Mouse (Mus musculus): ENCODE results near the gene Cyp27a1. TPM values are rescaled to one million over a fixed set of nuclear protein-coding genes. Genes with fewer than 3 reads are reported as not detected.

The Cyp27a1 gene
- total RNA-seq, 1 experiment, result 1.1 TPM

DNA sequence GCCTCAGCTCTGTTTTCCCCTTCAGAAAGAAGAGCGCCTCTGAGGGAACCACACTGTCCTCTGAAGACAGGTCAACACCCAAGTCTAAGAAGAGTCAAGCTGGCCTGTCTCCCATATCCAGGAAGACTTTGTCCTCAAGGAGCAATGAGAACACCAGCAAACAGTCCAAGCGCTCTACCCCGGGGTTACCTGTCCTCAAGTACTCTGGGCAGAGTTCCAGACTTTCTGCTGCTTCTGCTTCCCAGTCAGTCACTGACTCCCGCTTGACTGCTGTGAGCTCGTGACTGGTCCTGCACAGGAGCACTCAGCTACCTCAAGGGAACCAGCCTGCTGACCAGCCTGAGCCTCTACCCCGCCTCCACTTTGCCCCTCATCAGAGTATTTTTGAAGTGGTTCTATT lies 16.0 kb upstream of the Cyp27a1 start:
- Histone ChIP-seq H3K36me3 (ENCODE audit: control insufficient read depth, insufficient read depth, low read length, poor library complexity, severe bottlenecking) (peaks cover 29% of the 10 kb centered on the region), H3K27ac (ENCODE audit: insufficient read depth, low read depth, low read length, poor library complexity, severe bottlenecking) (no peak overlapping the region), H3K4me1 (ENCODE audit: control insufficient read depth in 2 of 2, insufficient read depth in 2 of 2, low read length in 2 of 2, poor library complexity in 1 of 2) (no peaks in the 10 kb centered on the region), H3K9me3 (ENCODE audit: control insufficient read depth, insufficient read depth, low read depth, low read length) (no peaks in the 10 kb centered on the region), H3K9ac (ENCODE audit: insufficient read depth, low read depth, low read length, poor library complexity, severe bottlenecking) (no peak overlapping the region), H3K4me3 (ENCODE audit: insufficient read depth in 1 of 2, low read depth in 1 of 2, low read length in 2 of 2, poor library complexity in 1 of 2, severe bottlenecking in 1 of 2) (no peak overlapping the region)
- TF ChIP-seq MAFK (IDR thresholded peaks at IDR 0.05; ENCODE audit: insufficient read depth, low read depth, low read length) (no peak), HCFC1 (IDR thresholded peaks at IDR 0.05; ENCODE audit: borderline replicate concordance, insufficient read depth, low read length) (no peak), ZC3H11A (IDR thresholded peaks at IDR 0.05; ENCODE audit: borderline replicate concordance, low read depth, low read length) (no peak), ZNF384 (IDR thresholded peaks at IDR 0.05; ENCODE audit: low read depth, low read length) (no peak), CHD2 (IDR thresholded peaks at IDR 0.05; ENCODE audit: low read depth, low read length) (no peak)
- in situ Hi-C loops (cut with MboI; ENCODE audit: low sequenced_read_pairs in 2 of 2, unreplicated experiment in 2 of 2), result no loop called here
- DNase-seq (ENCODE audit: low read depth, low spot score), result no peak

- in situ Hi-C loops (cut with MboI; ENCODE audit: low sequenced_read_pairs in 2 of 2, unreplicated experiment in 2 of 2), result no loop called here
- no peak overlapping the region for H3K9ac ChIP-seq (ENCODE audit: insufficient read depth, low read depth, low read length, poor library complexity, severe bottlenecking)
- no peak overlapping the region for H3K4me3 ChIP-seq (ENCODE audit: insufficient read depth in 1 of 2, low read depth in 1 of 2, low read length in 2 of 2, poor library complexity in 1 of 2, severe bottlenecking in 1 of 2)
- H3K9me3 ChIP-seq (ENCODE audit: control insufficient read depth, insufficient read depth, low read depth, low read length), result no peaks in the 10 kb centered on the region
- no peaks in the 10 kb centered on the region for H3K4me1 ChIP-seq (ENCODE audit: control insufficient read depth in 2 of 2, insufficient read depth in 2 of 2, low read length in 2 of 2, poor library complexity in 1 of 2)
- H3K27ac ChIP-seq (ENCODE audit: insufficient read depth, low read depth, low read length, poor library complexity, severe bottlenecking), result no peak overlapping the region
- peaks cover 29% of the 10 kb centered on the region for H3K36me3 ChIP-seq (ENCODE audit: control insufficient read depth, insufficient read depth, low read length, poor library complexity, severe bottlenecking)
- no peak for DNase-seq (ENCODE audit: low read depth, low spot score)
- TF ChIP-seq CHD2 (IDR thresholded peaks at IDR 0.05; ENCODE audit: low read depth, low read length), result no peak
- TF ChIP-seq ZNF384 (IDR thresholded peaks at IDR 0.05; ENCODE audit: low read depth, low read length), result no peak
- no peak for TF ChIP-seq ZC3H11A (IDR thresholded peaks at IDR 0.05; ENCODE audit: borderline replicate concordance, low read depth, low read length)
- TF ChIP-seq HCFC1 (IDR thresholded peaks at IDR 0.05; ENCODE audit: borderline replicate concordance, insufficient read depth, low read length), result no peak
- no peak for TF ChIP-seq MAFK (IDR thresholded peaks at IDR 0.05; ENCODE audit: insufficient read depth, low read depth, low read length)
Observed at GRCm38 (mm10) chr1:74698353-74698752, 15.0 kb upstream of the Cyp27a1 start.

GRCm38 (mm10) chr1:74698791-74699190 lies 14.6 kb upstream of the Cyp27a1 start:
- Histone ChIP-seq H3K4me1 (ENCODE audit: control insufficient read depth in 2 of 2, insufficient read depth in 2 of 2, low read length in 2 of 2, poor library complexity in 1 of 2) (no peaks in the 10 kb centered on the region), H3K9ac (ENCODE audit: insufficient read depth, low read depth, low read length, poor library complexity, severe bottlenecking) (no peak overlapping the region), H3K36me3 (ENCODE audit: control insufficient read depth, insufficient read depth, low read length, poor library complexity, severe bottlenecking) (peaks cover 29% of the 10 kb centered on the region), H3K9me3 (ENCODE audit: control insufficient read depth, insufficient read depth, low read depth, low read length) (no peaks in the 10 kb centered on the region), H3K4me3 (ENCODE audit: insufficient read depth in 1 of 2, low read depth in 1 of 2, low read length in 2 of 2, poor library complexity in 1 of 2, severe bottlenecking in 1 of 2) (no peak overlapping the region), H3K27ac (ENCODE audit: insufficient read depth, low read depth, low read length, poor library complexity, severe bottlenecking) (no peak overlapping the region)
- TF ChIP-seq MAFK (IDR thresholded peaks at IDR 0.05; ENCODE audit: insufficient read depth, low read depth, low read length) (no peak), CHD2 (IDR thresholded peaks at IDR 0.05; ENCODE audit: low read depth, low read length) (no peak), ZC3H11A (IDR thresholded peaks at IDR 0.05; ENCODE audit: borderline replicate concordance, low read depth, low read length) (no peak), HCFC1 (IDR thresholded peaks at IDR 0.05; ENCODE audit: borderline replicate concordance, insufficient read depth, low read length) (no peak), ZNF384 (IDR thresholded peaks at IDR 0.05; ENCODE audit: low read depth, low read length) (no peak)
- DNase-seq (ENCODE audit: low read depth, low spot score), result no peak
- in situ Hi-C loops (cut with MboI; ENCODE audit: low sequenced_read_pairs in 2 of 2, unreplicated experiment in 2 of 2), result no loop called here

- no peak overlapping the region for H3K27ac ChIP-seq (ENCODE audit: insufficient read depth, low read depth, low read length, poor library complexity, severe bottlenecking)
- H3K9ac ChIP-seq (ENCODE audit: insufficient read depth, low read depth, low read length, poor library complexity, severe bottlenecking), result no peak overlapping the region
- no peak for DNase-seq (ENCODE audit: low read depth, low spot score)
- peaks cover 14% of the 10 kb centered on the region for H3K36me3 ChIP-seq (ENCODE audit: control insufficient read depth, insufficient read depth, low read length, poor library complexity, severe bottlenecking)
- no peak overlapping the region for H3K4me3 ChIP-seq (ENCODE audit: insufficient read depth in 1 of 2, low read depth in 1 of 2, low read length in 2 of 2, poor library complexity in 1 of 2, severe bottlenecking in 1 of 2)
- no peaks in the 10 kb centered on the region for H3K4me1 ChIP-seq (ENCODE audit: control insufficient read depth in 2 of 2, insufficient read depth in 2 of 2, low read length in 2 of 2, poor library complexity in 1 of 2)
- in situ Hi-C loops (cut with MboI; ENCODE audit: low sequenced_read_pairs in 2 of 2, unreplicated experiment in 2 of 2), result no loop called here
- no peak for TF ChIP-seq CHD2 (IDR thresholded peaks at IDR 0.05; ENCODE audit: low read depth, low read length)
- no peak for TF ChIP-seq MAFK (IDR thresholded peaks at IDR 0.05; ENCODE audit: insufficient read depth, low read depth, low read length)
- no peak for TF ChIP-seq ZNF384 (IDR thresholded peaks at IDR 0.05; ENCODE audit: low read depth, low read length)
- TF ChIP-seq ZC3H11A (IDR thresholded peaks at IDR 0.05; ENCODE audit: borderline replicate concordance, low read depth, low read length), result no peak
- no peak for TF ChIP-seq HCFC1 (IDR thresholded peaks at IDR 0.05; ENCODE audit: borderline replicate concordance, insufficient read depth, low read length)
- H3K9me3 ChIP-seq (ENCODE audit: control insufficient read depth, insufficient read depth, low read depth, low read length), result no peaks in the 10 kb centered on the region
Observed at GRCm38 (mm10) chr1:74702142-74702553, 11.2 kb upstream of the Cyp27a1 start.

DNA sequence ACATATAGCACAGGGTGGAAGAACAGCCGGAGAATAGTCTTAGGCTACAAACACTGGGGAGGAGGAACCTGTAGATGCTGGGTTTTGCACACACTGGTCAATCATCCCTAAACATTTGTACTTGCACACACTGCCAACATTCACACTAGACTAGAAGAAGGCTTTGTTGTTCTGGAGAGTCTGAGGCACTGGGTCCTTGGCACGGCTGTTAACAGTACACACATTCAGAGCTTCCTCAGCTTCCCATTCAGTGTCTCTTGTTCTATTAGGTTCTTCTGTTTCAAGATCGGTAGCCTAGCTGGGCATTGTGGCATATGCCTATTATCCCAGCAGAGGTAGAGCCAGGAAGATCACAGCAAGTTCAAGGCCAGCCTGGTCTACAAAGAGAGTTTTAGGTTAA lies 9.2 kb upstream of the Cyp27a1 start:
- no peak for TF ChIP-seq MAFK (IDR thresholded peaks at IDR 0.05; ENCODE audit: insufficient read depth, low read depth, low read length)
- no peak for TF ChIP-seq ZC3H11A (IDR thresholded peaks at IDR 0.05; ENCODE audit: borderline replicate concordance, low read depth, low read length)
- no peak for TF ChIP-seq CHD2 (IDR thresholded peaks at IDR 0.05; ENCODE audit: low read depth, low read length)
- no peak for TF ChIP-seq ZNF384 (IDR thresholded peaks at IDR 0.05; ENCODE audit: low read depth, low read length)
- no peak for TF ChIP-seq HCFC1 (IDR thresholded peaks at IDR 0.05; ENCODE audit: borderline replicate concordance, insufficient read depth, low read length)
- DNase-seq (ENCODE audit: low read depth, low spot score), result no peak
- H3K9me3 ChIP-seq (ENCODE audit: control insufficient read depth, insufficient read depth, low read depth, low read length), result no peaks in the 10 kb centered on the region
- H3K4me1 ChIP-seq (ENCODE audit: control insufficient read depth in 2 of 2, insufficient read depth in 2 of 2, low read length in 2 of 2, poor library complexity in 1 of 2), result no peaks in the 10 kb centered on the region
- H3K4me3 ChIP-seq (ENCODE audit: insufficient read depth in 1 of 2, low read depth in 1 of 2, low read length in 2 of 2, poor library complexity in 1 of 2, severe bottlenecking in 1 of 2), result no peak overlapping the region
- H3K9ac ChIP-seq (ENCODE audit: insufficient read depth, low read depth, low read length, poor library complexity, severe bottlenecking), result no peak overlapping the region
- H3K36me3 ChIP-seq (ENCODE audit: control insufficient read depth, insufficient read depth, low read length, poor library complexity, severe bottlenecking), result peaks cover under 1% of the 10 kb centered on the region; the same call in 1 of the 2 replicates
- in situ Hi-C loops (cut with MboI; ENCODE audit: low sequenced_read_pairs in 2 of 2, unreplicated experiment in 2 of 2), result no loop called here
- H3K27ac ChIP-seq (ENCODE audit: insufficient read depth, low read depth, low read length, poor library complexity, severe bottlenecking), result no peak overlapping the region

All from ES-E14 (cell line).